Mouse (Mus musculus): Measurements from ENCODE around the gene Stx1a.

The Stx1a gene

DNA sequence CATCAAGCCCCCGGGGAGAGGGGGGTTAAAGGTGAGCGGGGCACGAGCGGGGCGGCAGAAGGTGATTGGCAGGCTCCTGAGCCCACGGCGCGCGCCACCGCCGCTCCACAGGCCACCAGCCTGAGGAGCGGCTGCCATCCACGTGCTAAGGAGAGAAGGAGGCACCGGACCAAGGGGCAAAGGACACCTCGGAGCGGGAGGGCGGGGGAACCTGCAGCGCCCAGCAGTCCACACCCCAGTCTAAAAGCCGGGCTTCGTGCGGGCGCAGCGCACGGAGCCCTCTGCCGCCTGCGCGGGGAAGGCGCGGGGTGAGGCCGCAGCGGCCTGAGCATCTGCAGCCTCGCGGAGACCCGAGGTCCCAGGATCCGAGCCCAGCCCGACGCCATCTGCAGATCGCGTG, 66.4 kb downstream of the Stx1a start, which contains the start of gene Mlxipl:
Gene Mlxipl, plus strand, starts transcription at position 238 of the 400 bp plus-strand sequence.
- no peak for DNase-seq

Data from thymus, postnatal 36 days (tissue).